ENCODE assay signal across 10 mouse cellular contexts in the genomic region with DNA sequence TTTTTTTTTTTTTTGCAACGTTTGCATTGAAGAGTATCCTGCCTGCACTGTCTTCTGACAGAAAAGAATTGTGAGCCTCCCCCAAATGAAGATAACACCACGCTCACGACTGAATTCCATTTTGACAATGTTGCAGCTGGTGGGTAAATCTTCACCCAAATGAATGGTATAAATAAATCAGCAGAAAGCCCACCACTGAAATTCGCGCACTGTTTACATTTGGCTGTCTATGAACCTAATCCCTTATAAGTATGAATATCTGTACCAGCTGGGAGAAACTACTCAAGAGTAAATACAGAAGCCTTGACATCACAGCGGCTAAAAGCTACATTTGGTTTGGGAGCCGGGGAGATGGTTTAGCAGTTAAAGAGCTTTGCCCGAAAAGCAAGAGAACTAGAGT.
A peak's percentile ranks its signal among the peaks of the same experiment; 100 is the strongest.
DNase-seq lines count a peak whose midpoint lies in the region; ATAC-seq and TF ChIP-seq lines count a peak whose summit lies in the region.
"Had no signal": no experiment of that assay in that cellular context is flagged by ENCODE, and none has a peak within 500 bp of the region (broad histone marks: within the 10 kb centered on the region; RNA-seq: fewer than 3 reads in every experiment).

No protein-coding gene starts in this region.

- intact Hi-C loops in heart, postnatal 25 days (cut with DNase I), result no loop called here

- DNase-seq in heart, adult 11 months, result peak; percentile 55
- no peak for DNase-seq in heart, postnatal 25 days (ENCODE audit: low spot score)
- no peak for DNase-seq in lung, postnatal 0 days (ENCODE audit: low spot score)
- no peak for DNase-seq in lung, postnatal 36 days
- DNase-seq in ovary, adult 18-20 months (ENCODE audit: low spot score), result no peak
- DNase-seq in cerebellum, adult 2 months, result no peak
- DNase-seq: cerebellum, adult 11 months; gastrocnemius, adult 2 months had no signal

- no peaks in the 10 kb centered on the region for H3K4me1 ChIP-seq in lung, postnatal 0 days (ENCODE audit: insufficient read depth, low read depth, low read length)
- no peaks in the 10 kb centered on the region for H3K4me1 ChIP-seq in limb, embryonic 12.5 days (replicated peaks)
- no peaks in the 10 kb centered on the region for H3K4me1 ChIP-seq in stomach, embryonic 15.5 days
- H3K4me1 ChIP-seq in cerebellum, adult 2 months (ENCODE audit: control insufficient read depth, insufficient read depth, low read length), result no peaks in the 10 kb centered on the region

- no peak overlapping the region for H3K9ac ChIP-seq in lung, postnatal 0 days (replicated peaks; ENCODE audit: low read depth)
- no peak overlapping the region for H3K9ac ChIP-seq in limb, embryonic 12.5 days (replicated peaks)
- no peak overlapping the region for H3K9ac ChIP-seq in stomach, embryonic 15.5 days

- peak overlapping the region; percentile 28; the same call in 1 of the 2 replicates for H3K4me3 ChIP-seq in lung, postnatal 0 days (ENCODE audit: low read depth, low read length)
- H3K4me3 ChIP-seq in limb, embryonic 12.5 days (replicated peaks), result peak overlapping the region; percentile 39; the same call in 1 of the 2 replicates
- peak overlapping the region; percentile 35; the same call in 1 of the 2 replicates for H3K4me3 ChIP-seq in stomach, embryonic 15.5 days (replicated peaks)
- no peak overlapping the region for H3K4me3 ChIP-seq in cerebellum, adult 2 months (replicated peaks; ENCODE audit: insufficient read depth, low read depth, low read length)

- H3K27ac ChIP-seq in lung, postnatal 0 days (ENCODE audit: low read length), result no peak overlapping the region
- peak overlapping the region; percentile 18; the same call in 1 of the 2 replicates for H3K27ac ChIP-seq in limb, embryonic 12.5 days
- H3K27ac ChIP-seq in stomach, embryonic 15.5 days, result no peak overlapping the region; the same call in 1 of the 2 replicates
- no peak overlapping the region for H3K27ac ChIP-seq in cerebellum, adult 2 months (ENCODE audit: insufficient read depth, low read length)
- H3K27ac ChIP-seq: gastrocnemius, adult 2 months had no signal

- H3K4me2 ChIP-seq in lung, postnatal 0 days (replicated peaks; ENCODE audit: low read depth, low read length), result peak overlapping the region; percentile 57
- peak overlapping the region; percentile 62 for H3K4me2 ChIP-seq in limb, embryonic 12.5 days
- peak overlapping the region; percentile 68 for H3K4me2 ChIP-seq in stomach, embryonic 15.5 days

- no peak for TF ChIP-seq CTCF in lung, postnatal 0 days (IDR thresholded peaks at IDR 0.05)
- TF ChIP-seq CTCF in cerebellum, adult 2 months (IDR thresholded peaks at IDR 0.05; ENCODE audit: borderline replicate concordance, insufficient read depth, low read depth, low read length), result no peak

- no peaks in the 10 kb centered on the region for H3K9me3 ChIP-seq in lung, postnatal 0 days (ENCODE audit: low read length)
- H3K9me3 ChIP-seq in limb, embryonic 12.5 days, result peaks cover 4% of the 10 kb centered on the region; the same call in 1 of the 2 replicates
- H3K9me3 ChIP-seq in stomach, embryonic 15.5 days, result no peaks in the 10 kb centered on the region

- no peak for ATAC-seq in lung, postnatal 0 days
- ATAC-seq in limb, embryonic 12.5 days (ENCODE audit: insufficient number of reproducible peaks, insufficient read depth, low FRiP score, low TSS enrichment, low read depth), result no peak
- ATAC-seq in stomach, embryonic 15.5 days (ENCODE audit: insufficient read depth, low FRiP score, low read depth), result no peak

- no peaks in the 10 kb centered on the region for H3K27me3 ChIP-seq in lung, postnatal 0 days (replicated peaks; ENCODE audit: insufficient read depth, low read length)
- no peaks in the 10 kb centered on the region for H3K27me3 ChIP-seq in limb, embryonic 12.5 days
- H3K27me3 ChIP-seq in stomach, embryonic 15.5 days (replicated peaks), result no peaks in the 10 kb centered on the region
- no peaks in the 10 kb centered on the region; the same call in 1 of the 2 replicates for H3K27me3 ChIP-seq in cerebellum, adult 2 months (ENCODE audit: control insufficient read depth, insufficient read depth, low read length)

- H3K36me3 ChIP-seq in lung, postnatal 0 days (ENCODE audit: insufficient read depth, low read length), result no peaks in the 10 kb centered on the region
- no peaks in the 10 kb centered on the region for H3K36me3 ChIP-seq in limb, embryonic 12.5 days
- H3K36me3 ChIP-seq in stomach, embryonic 15.5 days, result no peaks in the 10 kb centered on the region

- 27% methylated on average over 8 of the region's 8 CpGs for WGBS in lung, postnatal 0 days
- 56% methylated on average over 8 of the region's 8 CpGs for WGBS in limb, embryonic 12.5 days
- WGBS in stomach, embryonic 15.5 days, result 19% methylated on average over 8 of the region's 8 CpGs
- 66% methylated on average over 8 of the region's 8 CpGs for WGBS in cerebellum, adult 2 months

- TF ChIP-seq EP300 in lung, postnatal 0 days (IDR thresholded peaks at IDR 0.05), result no peak

- TF ChIP-seq POLR2A in cerebellum, adult 2 months (IDR thresholded peaks at IDR 0.05; ENCODE audit: borderline replicate concordance, insufficient read depth, low read length), result no peak
